Comparison of ENCODE assay signal across 24 mouse cellular contexts in genomic region chr10:18447299-18447698, GRCm38 (mm10).
A peak's percentile ranks its signal among the peaks of the same experiment; 100 is the strongest.
DNase-seq lines count a peak whose midpoint lies in the region; ATAC-seq and TF ChIP-seq lines count a peak whose summit lies in the region.
"Had no signal": no experiment of that assay in that cellular context is flagged by ENCODE, and none has a peak within 500 bp of the region (broad histone marks: within the 10 kb centered on the region; RNA-seq: fewer than 3 reads in every experiment).

No protein-coding gene starts in this region.

- TF ChIP-seq POLR2A in heart, adult 2 months (IDR thresholded peaks at IDR 0.05; ENCODE audit: insufficient read depth, low read depth, low read length): peak; percentile 30; the same call in 1 of the 2 replicates

- no peak for TF ChIP-seq EP300 in heart, adult 2 months (IDR thresholded peaks at IDR 0.05; ENCODE audit: insufficient read depth, low read depth, low read length)

- no peaks in the 10 kb centered on the region for H3K27me3 ChIP-seq in heart, adult 2 months (ENCODE audit: control insufficient read depth, insufficient read depth, low read length)
- H3K27me3 ChIP-seq in heart, embryonic 15.5 days: no peaks in the 10 kb centered on the region
- no peaks in the 10 kb centered on the region for H3K27me3 ChIP-seq in liver, embryonic 13.5 days
- H3K27me3 ChIP-seq: embryonic facial prominence, embryonic 13.5 days; hindbrain, embryonic 12.5 days; limb, embryonic 13.5 days; lung, embryonic 15.5 days had no signal

- peaks cover 2% of the 10 kb centered on the region; the same call in 1 of the 2 replicates for H3K79me2 ChIP-seq in heart, adult 2 months (replicated peaks; ENCODE audit: control insufficient read depth, insufficient read depth, low read length)

- no peak overlapping the region for H3K4me3 ChIP-seq in heart, adult 2 months
- H3K4me3 ChIP-seq in heart, embryonic 15.5 days: no peak overlapping the region
- H3K4me3 ChIP-seq in liver, embryonic 13.5 days (replicated peaks): no peak overlapping the region
- H3K4me3 ChIP-seq: embryonic facial prominence, embryonic 13.5 days; hindbrain, embryonic 12.5 days; limb, embryonic 13.5 days; lung, embryonic 15.5 days; midbrain, embryonic 10.5 days had no signal

- intact Hi-C loops in heart, adult 2 months (cut with DNase I): no loop called here
- intact Hi-C loops in heart, postnatal 25 days (cut with DNase I): no loop called here

- DNase-seq in heart, adult 2 months: no peak
- DNase-seq in heart, postnatal 25 days (ENCODE audit: low spot score): no peak
- DNase-seq in heart, adult 9 months (ENCODE audit: low spot score in 2 of 2): peak; percentile 38 to 48
- DNase-seq in liver, embryonic 13.5 days: peak; percentile 27
- no peak for DNase-seq in testis, postnatal 14 days (ENCODE audit: low spot score)
- no peak for DNase-seq in cerebellum, adult 9-11 months
- no peak for DNase-seq in urinary bladder, adult 18-20 months (ENCODE audit: low spot score in 2 of 2)
- DNase-seq: adrenal gland, postnatal 10 days; cerebellum, adult 9-10 months; kidney, adult 9 months; kidney, postnatal 36 days; layer of hippocampus, adult 9-11 months; thymus, adult 18-20 months; thymus, postnatal 4 days had no signal

- 29% methylated on average over 4 of the region's 4 CpGs for WGBS in heart, adult 2 months
- 11% methylated on average over 4 of the region's 4 CpGs for WGBS in heart, embryonic 15.5 days
- 31% methylated on average over 4 of the region's 4 CpGs for WGBS in liver, embryonic 13.5 days (ENCODE audit: insufficient replicate concordance)

- TF ChIP-seq CTCF in heart, adult 2 months (IDR thresholded peaks at IDR 0.05): no peak

- peak overlapping the region; percentile 49 for H3K4me2 ChIP-seq in heart, embryonic 15.5 days
- H3K4me2 ChIP-seq in liver, embryonic 13.5 days: peak overlapping the region; percentile 28; the same call in 1 of the 2 replicates
- H3K4me2 ChIP-seq: embryonic facial prominence, embryonic 13.5 days; hindbrain, embryonic 12.5 days; limb, embryonic 13.5 days; lung, embryonic 15.5 days had no signal

- no peak overlapping the region; the same call in 1 of the 2 replicates for H3K9ac ChIP-seq in heart, adult 2 months (ENCODE audit: low read depth, low read length)
- H3K9ac ChIP-seq in heart, embryonic 15.5 days: no peak overlapping the region
- H3K9ac ChIP-seq in liver, embryonic 13.5 days: no peak overlapping the region
- H3K9ac ChIP-seq: embryonic facial prominence, embryonic 13.5 days; hindbrain, embryonic 12.5 days; limb, embryonic 13.5 days; lung, embryonic 15.5 days had no signal

- peak overlapping the region; percentile 93 for H3K27ac ChIP-seq in heart, adult 2 months
- peak overlapping the region; percentile 93 for H3K27ac ChIP-seq in heart, embryonic 15.5 days
- H3K27ac ChIP-seq in liver, embryonic 13.5 days: peak overlapping the region; percentile 9; the same call in 1 of the 2 replicates
- H3K27ac ChIP-seq: embryonic facial prominence, embryonic 13.5 days; hindbrain, embryonic 12.5 days; limb, embryonic 13.5 days; lung, embryonic 15.5 days; macrophage had no signal

- peak; percentile 90 for ATAC-seq in heart, embryonic 15.5 days (replicated peaks; ENCODE audit: insufficient number of reproducible peaks, insufficient read depth, low FRiP score, low read depth)
- peak; percentile 87 for ATAC-seq in liver, embryonic 13.5 days (ENCODE audit: low read depth)
- ATAC-seq: activated CD4-positive, CD25-positive, alpha-beta regulatory T cell, adult 4 months; forebrain, embryonic 16.5 days had no signal

- H3K9me3 ChIP-seq in heart, embryonic 15.5 days (replicated peaks): no peaks in the 10 kb centered on the region
- no peaks in the 10 kb centered on the region for H3K9me3 ChIP-seq in liver, embryonic 13.5 days (replicated peaks)
- H3K9me3 ChIP-seq: embryonic facial prominence, embryonic 13.5 days; G1E; hindbrain, embryonic 12.5 days; limb, embryonic 13.5 days; lung, embryonic 15.5 days; midbrain, embryonic 10.5 days had no signal

- H3K36me3 ChIP-seq in heart, adult 2 months (ENCODE audit: control insufficient read depth, insufficient read depth, low read length): peaks cover 7% of the 10 kb centered on the region
- H3K36me3 ChIP-seq in heart, embryonic 15.5 days: no peaks in the 10 kb centered on the region
- H3K36me3 ChIP-seq in liver, embryonic 13.5 days: no peaks in the 10 kb centered on the region
- H3K36me3 ChIP-seq: embryonic facial prominence, embryonic 13.5 days; G1E; hindbrain, embryonic 12.5 days; limb, embryonic 13.5 days; lung, embryonic 15.5 days; midbrain, embryonic 10.5 days had no signal

- H3K4me1 ChIP-seq in heart, adult 2 months (ENCODE audit: control insufficient read depth, insufficient read depth, low read length): peaks cover 5% of the 10 kb centered on the region
- H3K4me1 ChIP-seq in heart, embryonic 15.5 days (replicated peaks): peaks cover 52% of the 10 kb centered on the region
- peaks cover 28% of the 10 kb centered on the region for H3K4me1 ChIP-seq in liver, embryonic 13.5 days (replicated peaks)

Comparison
In these comparisons a context has a peak if more than half of its experiments do, and no peak if none do; other contexts are left out.
1. DNase-seq: peak in heart, adult 9 months (2 of 2) and liver, embryonic 13.5 days (single experiment); none in heart, adult 2 months (0 of 2), heart, postnatal 25 days (single experiment), testis, postnatal 14 days (single experiment), cerebellum, adult 9-11 months (single experiment) and urinary bladder, adult 18-20 months (0 of 2).
2. H3K27ac ChIP-seq: peak in every context shown above with its lines; median percentile 93 in heart, adult 2 months; 93 in heart, embryonic 15.5 days; 9 in liver, embryonic 13.5 days.